Mouse (Mus musculus) embryonic facial prominence, embryonic 12.5 days (tissue): ENCODE measurements around the gene Gm14137. TPM values are rescaled to one million over a fixed set of nuclear protein-coding genes. Genes with fewer than 3 reads are reported as not detected.

ENCODE experiments used
- ATAC-seq: fragments of 200-750 bp; cut with Nextera tagmentation; 2 replicates; pipeline ENCODE4 v1.8.0; 2017; ENCODE audit not compliant: insufficient number of reproducible peaks, insufficient read depth, low FRiP score, low TSS enrichment
- H3K27ac ChIP-seq: fragments of 300-500 bp; sonication (generic); 2 replicates; pipeline ENCODE4 v1.5.1; 2016; ENCODE audit warnings: mild to moderate bottlenecking
- H3K27me3 ChIP-seq: fragments of 300-500 bp; sonication (generic); 2 replicates; pipeline ENCODE4 v1.6.1; 2016; ENCODE audit warnings: mild to moderate bottlenecking, moderate library complexity
- H3K36me3 ChIP-seq: fragments of 300-500 bp; sonication (generic); 2 replicates; pipeline ENCODE4 v1.6.1; 2016; ENCODE audit warnings: mild to moderate bottlenecking
- H3K4me1 ChIP-seq: fragments of 300-500 bp; sonication (generic); 2 replicates; pipeline ENCODE4 v1.6.1; 2016
- H3K4me2 ChIP-seq: fragments of 300-500 bp; sonication (generic); replicated peaks from 2 replicates; pipeline ENCODE4 v1.6.1; 2016; ENCODE audit warnings: mild to moderate bottlenecking, moderate library complexity
- H3K4me3 ChIP-seq: fragments of 300-500 bp; sonication (generic); 2 replicates; pipeline ENCODE4 v1.5.1; 2016; ENCODE audit warnings: mild to moderate bottlenecking
- H3K9ac ChIP-seq: fragments of 300-500 bp; sonication (generic); 2 replicates; pipeline ENCODE4 v1.6.1; 2016; ENCODE audit warnings: mild to moderate bottlenecking, moderate library complexity
- H3K9me3 ChIP-seq: fragments of 300-500 bp; sonication (generic); 2 replicates; pipeline ENCODE4 v1.6.1; 2016; ENCODE audit warnings: mild to moderate bottlenecking, moderate library complexity
- WGBS: fragments of 180-500 bp; shearing (Covaris S2); methylation state at CpG from one replicate; pipeline ENCODE4 v1.1.7; 2016; 5-methylcytosine and 5-hydroxymethylcytosine counted together
- polyA plus RNA-seq: library from polyadenylated mRNA; unstranded; fragments of >200 nt; fragmentation: Nextera tagmentation; extraction: Ambion mirVana; gene quantifications from 2 replicates; pipeline ENCODE4 v1.2.1, GENCODE M21; 2016

Gene Gm14137
- polyA plus RNA-seq, 1 experiment from 2014 or later = 0.70 TPM

- Histone ChIP-seq H3K4me3 (no peak overlapping the region), H3K36me3 (peaks cover 17% of the 10 kb centered on the region), H3K4me1 (peaks cover 12% of the 10 kb centered on the region; the same call in 1 of the 2 replicates), H3K27ac (no peak overlapping the region), H3K4me2 (no peak overlapping the region), H3K9me3 (no peaks in the 10 kb centered on the region), H3K9ac (no peak overlapping the region), H3K27me3 (no peaks in the 10 kb centered on the region)
- ATAC-seq = no peak
These were observed 16.5 kb upstream of the Gm14137 start for GRCm38 (mm10) chr2:119157836-119158235.

- no peak overlapping the region for H3K4me2 ChIP-seq
- ATAC-seq = no peak
- 37% methylated on average over 2 of the region's 2 CpGs for WGBS
- H3K9ac ChIP-seq = no peak overlapping the region
- peaks cover under 1% of the 10 kb centered on the region; the same call in 1 of the 2 replicates for H3K4me1 ChIP-seq
- H3K27me3 ChIP-seq = 0 out of 2 replicates have a peak, but pooled peaks cover 12% of the 10 kb centered on the region
- no peaks in the 10 kb centered on the region for H3K36me3 ChIP-seq
- no peaks in the 10 kb centered on the region for H3K9me3 ChIP-seq
- H3K27ac ChIP-seq = no peak overlapping the region
- no peak overlapping the region for H3K4me3 ChIP-seq
These were observed 13.1 kb upstream of the Gm14137 start for GRCm38 (mm10) chr2:119161247-119161646.

GRCm38 (mm10) chr2:119163135-119163534 lies 11.2 kb upstream of the Gm14137 start:
- H3K27me3 ChIP-seq = peaks cover 28% of the 10 kb centered on the region
- no peak overlapping the region for H3K4me3 ChIP-seq
- no peaks in the 10 kb centered on the region for H3K9me3 ChIP-seq
- H3K9ac ChIP-seq = no peak overlapping the region
- H3K4me2 ChIP-seq = no peak overlapping the region
- no peak overlapping the region for H3K27ac ChIP-seq
- H3K4me1 ChIP-seq = peaks cover 14% of the 10 kb centered on the region
- no peaks in the 10 kb centered on the region for H3K36me3 ChIP-seq
- 55% methylated on average over 3 of the region's 3 CpGs for WGBS
- ATAC-seq = no peak

- H3K27me3 ChIP-seq = peaks cover 35% of the 10 kb centered on the region
- H3K27ac ChIP-seq = no peak overlapping the region
- H3K4me3 ChIP-seq = no peak overlapping the region
- peaks cover 15% of the 10 kb centered on the region for H3K4me1 ChIP-seq
- no peaks in the 10 kb centered on the region for H3K9me3 ChIP-seq
- ATAC-seq = no peak
- H3K4me2 ChIP-seq = no peak overlapping the region
- WGBS = 85% methylated on average over 4 of the region's 4 CpGs
- no peaks in the 10 kb centered on the region for H3K36me3 ChIP-seq
- H3K9ac ChIP-seq = no peak overlapping the region
These were observed 10.3 kb upstream of the Gm14137 start for GRCm38 (mm10) chr2:119163999-119164398.

- H3K4me2 ChIP-seq = no peak overlapping the region
These were observed 8.9 kb upstream of the Gm14137 start for GRCm38 (mm10) chr2:119165401-119165800.

GRCm38 (mm10) chr2:119166901-119167865 lies 7.1 kb upstream of the Gm14137 start, which contains the start of gene Gchfr:
Gene Gchfr (plus strand): TSS chr2:119167773.
- Histone ChIP-seq H3K27me3 (peaks cover 35% of the 10 kb centered on the region), H3K4me3 (peak within 1 kb of the TSS; percentile 53), H3K9ac (peak within 1 kb of the TSS; percentile 47), H3K4me2 (peak within 1 kb of the TSS; percentile 98), H3K27ac (no peak within 1 kb of the TSS), H3K4me1 (peaks cover 18% of the 10 kb centered on the region), H3K9me3 (no peaks in the 10 kb centered on the region), H3K36me3 (0 out of 2 replicates have a peak, but pooled peaks cover 6% of the 10 kb centered on the region)
- WGBS = under 1% methylated on average over 60 of the region's 60 CpGs
- ATAC-seq = peak; percentile 72

More at GRCm38 (mm10) chr2:119165401-119165800, 8.9 kb upstream of the Gm14137 start:
- H3K4me3 ChIP-seq = no peak overlapping the region
- H3K27me3 ChIP-seq = peaks cover 35% of the 10 kb centered on the region
- no peak overlapping the region for H3K9ac ChIP-seq
- H3K36me3 ChIP-seq = no peaks in the 10 kb centered on the region
- H3K4me1 ChIP-seq = peaks cover 15% of the 10 kb centered on the region
- ATAC-seq = no peak
- H3K27ac ChIP-seq = no peak overlapping the region
- H3K9me3 ChIP-seq = no peaks in the 10 kb centered on the region

- Histone ChIP-seq H3K27me3 (peaks cover 35% of the 10 kb centered on the region), H3K4me1 (peaks cover 23% of the 10 kb centered on the region), H3K4me2 (peak overlapping the region; percentile 98), H3K36me3 (0 out of 2 replicates have a peak, but pooled peaks cover 6% of the 10 kb centered on the region), H3K4me3 (peak overlapping the region; percentile 53), H3K27ac (no peak overlapping the region), H3K9ac (peak overlapping the region; percentile 47), H3K9me3 (no peaks in the 10 kb centered on the region)
- WGBS = 3% methylated on average over 26 of the region's 26 CpGs
- no peak for ATAC-seq
These were observed 6.4 kb upstream of the Gm14137 start for GRCm38 (mm10) chr2:119167866-119168256.

- 81% methylated on average over 2 of the region's 2 CpGs for WGBS
- ATAC-seq = no peak
- H3K9me3 ChIP-seq = no peaks in the 10 kb centered on the region
- H3K4me2 ChIP-seq = no peak overlapping the region
- H3K27me3 ChIP-seq = peaks cover 32% of the 10 kb centered on the region
- H3K4me3 ChIP-seq = no peak overlapping the region
- no peak overlapping the region for H3K9ac ChIP-seq
- peaks cover 29% of the 10 kb centered on the region for H3K4me1 ChIP-seq
- H3K36me3 ChIP-seq = 0 out of 2 replicates have a peak, but pooled peaks cover 6% of the 10 kb centered on the region
- no peak overlapping the region for H3K27ac ChIP-seq
These were observed 4.0 kb upstream of the Gm14137 start for GRCm38 (mm10) chr2:119170282-119170681.

GRCm38 (mm10) chr2:119171574-119171973 lies 2.7 kb upstream of the Gm14137 start:
- H3K27me3 ChIP-seq = peaks cover 22% of the 10 kb centered on the region
- peaks cover 27% of the 10 kb centered on the region for H3K4me1 ChIP-seq
- 0 out of 2 replicates have a peak, but pooled peaks cover 8% of the 10 kb centered on the region for H3K36me3 ChIP-seq
- no peak for ATAC-seq
- H3K4me2 ChIP-seq = no peak overlapping the region
- 73% methylated on average over 8 of the region's 8 CpGs for WGBS
- no peaks in the 10 kb centered on the region for H3K9me3 ChIP-seq
- H3K27ac ChIP-seq = no peak overlapping the region
- no peak overlapping the region for H3K4me3 ChIP-seq
- no peak overlapping the region for H3K9ac ChIP-seq

GRCm38 (mm10) chr2:119172446-119172845 lies 1.9 kb upstream of the Gm14137 start:
- peaks cover 20% of the 10 kb centered on the region for H3K4me1 ChIP-seq
- H3K4me2 ChIP-seq = no peak overlapping the region
- ATAC-seq = no peak
- no peaks in the 10 kb centered on the region for H3K9me3 ChIP-seq
- 85% methylated on average over 7 of the region's 7 CpGs for WGBS
- 0 out of 2 replicates have a peak, but pooled peaks cover 11% of the 10 kb centered on the region for H3K36me3 ChIP-seq
- no peak overlapping the region for H3K4me3 ChIP-seq
- H3K27ac ChIP-seq = no peak overlapping the region
- H3K27me3 ChIP-seq = peaks cover 14% of the 10 kb centered on the region
- no peak overlapping the region for H3K9ac ChIP-seq

GRCm38 (mm10) chr2:119172862-119173576 lies 1.3 kb upstream of the Gm14137 start:
- ATAC-seq = no peak
- H3K4me3 ChIP-seq = no peak overlapping the region
- no peaks in the 10 kb centered on the region for H3K9me3 ChIP-seq
- no peak overlapping the region for H3K9ac ChIP-seq
- 34% methylated on average over 13 of the region's 13 CpGs for WGBS
- H3K4me2 ChIP-seq = 0 out of 2 replicates have a peak overlapping the region, but pooled peaks have one; percentile 14
- H3K27me3 ChIP-seq = peaks cover 9% of the 10 kb centered on the region
- H3K36me3 ChIP-seq = 0 out of 2 replicates have a peak, but pooled peaks cover 11% of the 10 kb centered on the region
- H3K4me1 ChIP-seq = peaks cover 16% of the 10 kb centered on the region
- peak overlapping the region; percentile 64; the same call in 1 of the 2 replicates for H3K27ac ChIP-seq
